ENCODE assay signal across 16 mouse cellular contexts in genomic region chr5:36623670-36624069, GRCm38 (mm10).
"Had no signal": no experiment of that assay in that cellular context is flagged by ENCODE, and none has a peak within 500 bp of the region (broad histone marks: within the 10 kb centered on the region; RNA-seq: fewer than 3 reads in every experiment).

No protein-coding gene starts in this region.

- H3K4me3 ChIP-seq: limb, embryonic 15.5 days; neural tube, embryonic 12.5 days had no signal

- DNase-seq: kidney, adult 11 months; kidney, adult 9 months; kidney, postnatal 36 days; layer of hippocampus, adult 9-11 months; layer of hippocampus, postnatal 36 days; lung, adult 2 months; lung, postnatal 4 days; midbrain, embryonic 14.5 days; right cerebral cortex, postnatal 4 days; spleen, adult 18-20 months; thymus, adult 18-20 months; thymus, postnatal 14 days had no signal

- H3K27ac ChIP-seq: kidney, postnatal 0 days; limb, embryonic 15.5 days; neural tube, embryonic 12.5 days had no signal

- H3K27me3 ChIP-seq: limb, embryonic 15.5 days; neural tube, embryonic 12.5 days had no signal

- H3K4me1 ChIP-seq: limb, embryonic 15.5 days had no signal

- H3K9ac ChIP-seq: limb, embryonic 15.5 days; neural tube, embryonic 12.5 days had no signal

- H3K4me2 ChIP-seq: limb, embryonic 15.5 days; neural tube, embryonic 12.5 days had no signal

- ATAC-seq: lung, postnatal 0 days had no signal

- H3K9me3 ChIP-seq: limb, embryonic 15.5 days; neural tube, embryonic 12.5 days had no signal
